Mouse (Mus musculus): Measurements from ENCODE around the gene Hsd17b11. TPM values are rescaled to one million over a fixed set of nuclear protein-coding genes. Genes with fewer than 3 reads are reported as not detected.

The Hsd17b11 gene
- total and polyA plus RNA-seq, 3 experiments = 8.7 to 16.0 TPM; not detected in 1

DNA sequence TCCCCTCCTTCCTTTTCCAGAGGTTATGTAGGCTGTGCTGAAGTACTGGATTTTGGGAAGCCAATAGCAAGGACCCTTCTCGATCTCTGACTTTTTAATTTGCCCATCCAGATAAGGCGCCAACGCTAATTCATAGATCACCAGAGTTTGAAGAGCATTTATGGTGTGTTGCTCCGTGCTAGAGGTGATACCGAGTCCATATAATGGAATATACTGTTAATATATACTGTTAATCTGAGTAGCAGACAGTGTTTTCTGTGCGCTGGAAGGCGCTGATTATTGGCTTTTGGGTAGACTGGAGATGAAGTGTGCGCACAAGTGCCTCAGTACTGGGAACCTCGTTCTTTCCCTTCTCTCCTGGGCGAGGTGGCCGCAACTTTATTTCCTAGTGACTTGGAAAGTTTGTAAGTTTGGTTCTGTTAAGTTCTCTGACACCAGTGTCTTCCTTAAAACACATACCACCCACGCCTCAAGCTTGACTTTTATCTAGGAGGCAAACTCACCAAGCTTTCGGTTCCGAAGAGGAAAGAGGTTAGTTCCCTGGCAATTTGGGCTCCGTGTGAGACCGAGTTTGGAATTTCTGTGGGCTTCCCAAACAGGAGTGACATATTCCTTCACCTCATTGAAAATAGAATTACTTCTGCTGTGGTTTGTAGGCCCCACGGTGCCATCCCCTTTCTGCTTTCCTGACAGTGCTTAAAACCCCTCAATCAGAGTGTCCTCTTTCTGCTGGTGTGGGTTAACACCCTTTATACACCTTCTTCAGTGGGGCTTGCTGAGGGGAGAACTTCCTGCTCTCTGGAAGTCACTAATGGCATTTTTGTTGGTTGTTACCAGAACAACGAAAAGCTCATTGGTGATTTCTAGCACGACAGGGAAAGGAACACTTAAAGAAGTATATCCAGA is 25.7 kb upstream of the Hsd17b11 start (continued):
- TF ChIP-seq MAZ (IDR thresholded peaks at IDR 0.05; ENCODE audit: low read depth, low read length) (no peak), JUND (IDR thresholded peaks at IDR 0.05; ENCODE audit: low read depth, low read length) (no peak), MXI1 (IDR thresholded peaks at IDR 0.05; ENCODE audit: low read depth, low read length) (no peak; the same call in none of the 2 replicates), ELF1 (IDR thresholded peaks at IDR 0.05; ENCODE audit: low read depth, low read length) (no peak), ZNF384 (IDR thresholded peaks at IDR 0.05; ENCODE audit: low read depth, low read length) (no peak), MYC (IDR thresholded peaks at IDR 0.05; ENCODE audit: low read depth, low read length) (peak; percentile 52; the same call in 1 of the 2 replicates), GABPA (IDR thresholded peaks at IDR 0.05; ENCODE audit: low read depth, low read length) (no peak), USF2 (IDR thresholded peaks at IDR 0.05; ENCODE audit: borderline replicate concordance in 1 of 2, insufficient read depth in 1 of 2, low read depth in 1 of 2, low read length in 2 of 2) (0 out of 4 replicates have a peak, but pooled peaks of 1 of the 2 experiments have one; percentile 14), ETS1 (IDR thresholded peaks at IDR 0.05; ENCODE audit: low read depth, low read length) (no peak), ZMIZ1 (IDR thresholded peaks at IDR 0.05; ENCODE audit: low read depth, low read length) (peak; percentile 18; the same call in 1 of the 2 replicates), POLR2AphosphoS5 (IDR thresholded peaks at IDR 0.05; ENCODE audit: borderline replicate concordance, low read depth, low read length) (no peak), POLR2AphosphoS2 (IDR thresholded peaks at IDR 0.05; ENCODE audit: low read length) (no peak), TCF12 (IDR thresholded peaks at IDR 0.05; ENCODE audit: low read depth, low read length) (no peak), KAT2A (conservative IDR thresholded peaks at IDR 0.05; ENCODE audit: low read depth, low read length) (no peak)

- Histone ChIP-seq H3K4me1 (ENCODE audit: control insufficient read depth in 1 of 2, insufficient read depth in 2 of 2, low read length in 2 of 2) (peaks cover 9 to 25% of the 10 kb centered on the region in 2 experiments), H3K79me2 (ENCODE audit: control insufficient read depth, insufficient read depth, low read length, poor library complexity) (peaks cover 14% of the 10 kb centered on the region), H3K27me3 (ENCODE audit: control insufficient read depth in 1 of 2, insufficient read depth in 2 of 2, low read length in 2 of 2) (no peaks in the 10 kb centered on the region), H3K9me3 (replicated peaks; ENCODE audit: insufficient read depth, low read length) (no peaks in the 10 kb centered on the region), H3K9ac (ENCODE audit: control insufficient read depth, low read depth, low read length, poor library complexity, severe bottlenecking) (peak within 1 kb of the TSS; percentile 80), H3K36me3 (ENCODE audit: control insufficient read depth in 1 of 2, insufficient read depth in 2 of 2, low read length in 2 of 2) (peaks cover 0 to 33% of the 10 kb centered on the region in 2 experiments; a peak in 2 of 4 replicates), H3K27ac (ENCODE audit: control insufficient read depth, low read depth, low read length) (peak within 1 kb of the TSS; percentile 97), H3K4me3 (ENCODE audit: control insufficient read depth in 1 of 2, insufficient read depth in 1 of 2, low read depth in 2 of 2, low read length in 2 of 2) (peak within 1 kb of the TSS; percentile 92 to 95)
- DNase-seq (ENCODE audit: low read depth, low spot score) = peak; percentile 98
- TF ChIP-seq MAFK (IDR thresholded peaks at IDR 0.05; ENCODE audit: borderline replicate concordance, low read depth, low read length) (no peak), NRF1 (IDR thresholded peaks at IDR 0.05; ENCODE audit: insufficient read depth, low read depth, low read length, poor library complexity, severe bottlenecking) (peak; percentile 90), MAZ (IDR thresholded peaks at IDR 0.05; ENCODE audit: low read depth, low read length) (peak; percentile 87; the same call in 1 of the 2 replicates), POLR2AphosphoS5 (IDR thresholded peaks at IDR 0.05; ENCODE audit: borderline replicate concordance, low read depth, low read length) (no peak), MEF2A (IDR thresholded peaks at IDR 0.05; ENCODE audit: extremely low read depth, insufficient replicate concordance, low read depth, low read length, poor library complexity, severe bottlenecking) (peak; percentile 60; the same call in 1 of the 2 replicates), SIN3A (IDR thresholded peaks at IDR 0.05; ENCODE audit: low read length) (peak; percentile 93), HCFC1 (IDR thresholded peaks at IDR 0.05; ENCODE audit: low read depth, low read length) (peak; percentile 91), MAX (IDR thresholded peaks at IDR 0.05; ENCODE audit: low read length) (peak; percentile 99), MXI1 (IDR thresholded peaks at IDR 0.05; ENCODE audit: low read depth, low read length) (peak; percentile 96), TBP (IDR thresholded peaks at IDR 0.05; ENCODE audit: low read depth, low read length) (peak; percentile 74), ETS1 (IDR thresholded peaks at IDR 0.05; ENCODE audit: low read depth, low read length) (peak; percentile 55; the same call in 1 of the 2 replicates), ELF1 (IDR thresholded peaks at IDR 0.05; ENCODE audit: low read depth, low read length) (peak; percentile 59; the same call in 1 of the 2 replicates), KAT2A (conservative IDR thresholded peaks at IDR 0.05; ENCODE audit: low read depth, low read length) (peak; percentile 75), USF2 (IDR thresholded peaks at IDR 0.05; ENCODE audit: borderline replicate concordance in 1 of 2, insufficient read depth in 1 of 2, low read depth in 1 of 2, low read length in 2 of 2) (peak; percentile 98 to 99), TCF12 (IDR thresholded peaks at IDR 0.05; ENCODE audit: low read depth, low read length) (peak; percentile 77), RCOR1 (IDR thresholded peaks at IDR 0.05; ENCODE audit: low read depth, low read length) (no peak), ZNF384 (IDR thresholded peaks at IDR 0.05; ENCODE audit: low read depth, low read length) (no peak), GATA1 (IDR thresholded peaks at IDR 0.05; ENCODE audit: low read depth, low read length) (no peak), MYC (IDR thresholded peaks at IDR 0.05; ENCODE audit: low read depth, low read length) (peak; percentile 99), USF1 (IDR thresholded peaks at IDR 0.05; ENCODE audit: low read depth, low read length) (peak; percentile 97), POLR2AphosphoS2 (IDR thresholded peaks at IDR 0.05; ENCODE audit: low read length) (peak; percentile 48; the same call in 1 of the 2 replicates), NELFE (IDR thresholded peaks at IDR 0.05; ENCODE audit: low read depth, low read length) (peak; percentile 61), CHD2 (IDR thresholded peaks at IDR 0.05; ENCODE audit: low read length) (no peak)
Measured at GRCm38 (mm10) chr5:104046256-104047199, 24.8 kb upstream of the Hsd17b11 start, which contains the start of gene Nudt9. TSS of gene Nudt9 (plus strand) at chr5:104046306.
